Comparison of ENCODE assay signal across 9 mouse cellular contexts in genomic region chr7:25333596-25334307, GRCm38 (mm10). TPM values are rescaled to one million over a fixed set of nuclear protein-coding genes. Genes with fewer than 3 reads are reported as not detected.
DNase-seq lines count a peak whose midpoint lies in the region; ATAC-seq and TF ChIP-seq lines count a peak whose summit lies in the region.
"Had no signal": no experiment of that assay in that cellular context is flagged by ENCODE, and none has a peak within 500 bp of the region (broad histone marks: within the 10 kb centered on the region; RNA-seq: fewer than 3 reads in every experiment).

No protein-coding gene starts in this region.

- TF ChIP-seq CTCF in C2C12 (IDR thresholded peaks at IDR 0.05; ENCODE audit: control insufficient read depth, insufficient read depth, insufficient read length), result peak; percentile 90
- peak; percentile 97 for TF ChIP-seq CTCF in embryonic fibroblast, embryonic 13.5 days (IDR thresholded peaks at IDR 0.05; ENCODE audit: borderline replicate concordance, insufficient read depth, low read length)
- peak; percentile 87 for TF ChIP-seq CTCF in liver, adult 2 months (IDR thresholded peaks at IDR 0.05; ENCODE audit: low read depth, low read length)
- TF ChIP-seq CTCF in stomach, postnatal 0 days (IDR thresholded peaks at IDR 0.05; ENCODE audit: low read depth), result peak; percentile 89

- peaks cover 13% of the 10 kb centered on the region for H3K36me3 ChIP-seq in C2C12 (ENCODE audit: control insufficient read depth, insufficient read depth)
- H3K36me3 ChIP-seq in heart, embryonic 11.5 days (ENCODE audit: control insufficient read depth, insufficient read depth, low read length), result peaks cover 11% of the 10 kb centered on the region
- H3K36me3 ChIP-seq in kidney, embryonic 15.5 days, result peaks cover 75% of the 10 kb centered on the region
- H3K36me3 ChIP-seq in liver, adult 2 months (ENCODE audit: control insufficient read depth, insufficient read depth, low read length), result no peaks in the 10 kb centered on the region
- peaks cover 7% of the 10 kb centered on the region for H3K36me3 ChIP-seq in myocyte (ENCODE audit: control insufficient read depth, insufficient read depth)
- H3K36me3 ChIP-seq in stomach, postnatal 0 days (ENCODE audit: control insufficient read depth, insufficient read depth, low read length), result peaks cover 12% of the 10 kb centered on the region

- no peak overlapping the region for H3K9ac ChIP-seq in heart, embryonic 11.5 days (ENCODE audit: low read depth, low read length)
- no peak overlapping the region for H3K9ac ChIP-seq in kidney, embryonic 15.5 days
- H3K9ac ChIP-seq in liver, adult 2 months (ENCODE audit: low read depth, low read length), result no peak overlapping the region
- no peak overlapping the region for H3K9ac ChIP-seq in stomach, postnatal 0 days (ENCODE audit: low read length)

- H3K4me3 ChIP-seq in C2C12 (ENCODE audit: insufficient read depth, poor library complexity, severe bottlenecking) (no peak overlapping the region), myocyte (no peak overlapping the region)
- no peak overlapping the region for H3K4me3 ChIP-seq in embryonic fibroblast, embryonic 13.5 days (ENCODE audit: insufficient read depth, low read length)
- H3K4me3 ChIP-seq in heart, embryonic 11.5 days (ENCODE audit: low read depth, low read length), result no peak overlapping the region
- no peak overlapping the region for H3K4me3 ChIP-seq in kidney, embryonic 15.5 days (replicated peaks)
- no peak overlapping the region for H3K4me3 ChIP-seq in liver, adult 2 months (ENCODE audit: insufficient read depth, low read depth, low read length)
- H3K4me3 ChIP-seq in stomach, postnatal 0 days (ENCODE audit: low read depth, low read length), result no peak overlapping the region
- H3K4me3 ChIP-seq: erythroblast, embryonic 14.5 days had no signal

- no peak overlapping the region for H3K4me2 ChIP-seq in heart, embryonic 11.5 days
- no peak overlapping the region for H3K4me2 ChIP-seq in kidney, embryonic 15.5 days
- no peak overlapping the region for H3K4me2 ChIP-seq in myocyte (ENCODE audit: low read depth)
- no peak overlapping the region for H3K4me2 ChIP-seq in stomach, postnatal 0 days (replicated peaks; ENCODE audit: low read depth)

- no peaks in the 10 kb centered on the region for H3K9me3 ChIP-seq in heart, embryonic 11.5 days (replicated peaks; ENCODE audit: control insufficient read depth, low read length)
- H3K9me3 ChIP-seq in kidney, embryonic 15.5 days (replicated peaks), result no peaks in the 10 kb centered on the region
- no peaks in the 10 kb centered on the region for H3K9me3 ChIP-seq in stomach, postnatal 0 days (ENCODE audit: control insufficient read depth, low read length)

- WGBS in heart, embryonic 11.5 days (ENCODE audit: insufficient replicate concordance), result 38% methylated on average over 16 of the region's 16 CpGs
- WGBS in kidney, embryonic 15.5 days, result 39% methylated on average over 16 of the region's 16 CpGs
- 50% methylated on average over 16 of the region's 16 CpGs for WGBS in liver, adult 2 months
- 40% methylated on average over 16 of the region's 16 CpGs for WGBS in stomach, postnatal 0 days

- no peaks in the 10 kb centered on the region for H3K27me3 ChIP-seq in C2C12 (ENCODE audit: control insufficient read depth, insufficient read depth, insufficient read length)
- no peaks in the 10 kb centered on the region for H3K27me3 ChIP-seq in heart, embryonic 11.5 days (ENCODE audit: control insufficient read depth, insufficient read depth, low read length)
- no peaks in the 10 kb centered on the region for H3K27me3 ChIP-seq in kidney, embryonic 15.5 days
- no peaks in the 10 kb centered on the region for H3K27me3 ChIP-seq in liver, adult 2 months (ENCODE audit: control insufficient read depth, insufficient read depth, low read length)
- H3K27me3 ChIP-seq in myocyte (ENCODE audit: control insufficient read depth, insufficient read depth, insufficient read length), result no peaks in the 10 kb centered on the region
- H3K27me3 ChIP-seq in stomach, postnatal 0 days (ENCODE audit: control insufficient read depth, insufficient read depth, low read length), result no peaks in the 10 kb centered on the region

- peak; percentile 48; the same call in 1 of the 2 replicates for ATAC-seq in heart, embryonic 11.5 days (replicated peaks; ENCODE audit: insufficient number of reproducible peaks, low FRiP score, low TSS enrichment)
- ATAC-seq in kidney, embryonic 15.5 days (replicated peaks; ENCODE audit: low FRiP score), result peak; percentile 60
- peak; percentile 73 for ATAC-seq in stomach, postnatal 0 days (ENCODE audit: low FRiP score, low TSS enrichment)

- TF ChIP-seq EP300 in stomach, postnatal 0 days (optimal IDR thresholded peaks at IDR 0.05), result no peak

- H3K79me3 ChIP-seq in C2C12 (ENCODE audit: low read depth), result no peaks in the 10 kb centered on the region

- H3ac ChIP-seq in C2C12 (ENCODE audit: control insufficient read depth, insufficient read length, low read depth) (no peak overlapping the region), myocyte (ENCODE audit: control insufficient read depth, insufficient read length) (no peak overlapping the region)

- H3K79me2 ChIP-seq in C2C12 (ENCODE audit: control insufficient read depth, insufficient read depth) (no peaks in the 10 kb centered on the region), myocyte (ENCODE audit: control insufficient read depth, insufficient read depth) (no peaks in the 10 kb centered on the region)
- no peaks in the 10 kb centered on the region for H3K79me2 ChIP-seq in liver, adult 2 months (ENCODE audit: control insufficient read depth, insufficient read depth, low read length)

- H3K4me1 ChIP-seq in embryonic fibroblast, embryonic 13.5 days (ENCODE audit: control insufficient read depth, insufficient read depth, low read length), result no peaks in the 10 kb centered on the region
- H3K4me1 ChIP-seq in heart, embryonic 11.5 days (ENCODE audit: control insufficient read depth, insufficient read depth, low read length), result no peaks in the 10 kb centered on the region
- H3K4me1 ChIP-seq in kidney, embryonic 15.5 days, result no peaks in the 10 kb centered on the region
- H3K4me1 ChIP-seq in liver, adult 2 months (ENCODE audit: control insufficient read depth, insufficient read depth, low read length), result no peaks in the 10 kb centered on the region
- no peaks in the 10 kb centered on the region for H3K4me1 ChIP-seq in stomach, postnatal 0 days (replicated peaks; ENCODE audit: control insufficient read depth, insufficient read depth)

- no peak for TF ChIP-seq POLR2A in embryonic fibroblast, embryonic 13.5 days (IDR thresholded peaks at IDR 0.05; ENCODE audit: low read depth, low read length)
- no peak for TF ChIP-seq POLR2A in liver, adult 2 months (IDR thresholded peaks at IDR 0.05; ENCODE audit: extremely low read depth, insufficient read depth, low read length)
- TF ChIP-seq POLR2A in myocyte (IDR thresholded peaks at IDR 0.05; ENCODE audit: insufficient read length, low read depth), result no peak

- H3K27ac ChIP-seq in embryonic fibroblast, embryonic 13.5 days (ENCODE audit: insufficient read depth, low read length), result no peak overlapping the region
- no peak overlapping the region for H3K27ac ChIP-seq in heart, embryonic 11.5 days (ENCODE audit: low read depth, low read length)
- H3K27ac ChIP-seq in kidney, embryonic 15.5 days, result no peak overlapping the region
- H3K27ac ChIP-seq in liver, adult 2 months (replicated peaks; ENCODE audit: insufficient read depth, low read depth, low read length), result no peak overlapping the region
- no peak overlapping the region for H3K27ac ChIP-seq in stomach, postnatal 0 days (replicated peaks)

- DNase-seq in adrenal gland, postnatal 36 days, result peak; percentile 77 to 80
- peak; percentile 52 for DNase-seq in liver, adult 2 months (ENCODE audit: extremely low read depth, low read depth, low spot score)
- peak; percentile 84 for DNase-seq in stomach, postnatal 0 days (ENCODE audit: low spot score)

RNA-seq across cellular contexts. Expression of gene Megf8, which starts 16.8 kb away (rescaled TPM):
- 31.9 TPM for polyA plus RNA-seq in C2C12 (2012; fragmentation: generic; extraction: Trizol)
- total RNA-seq in adrenal gland, postnatal 36 days (2021), result 10 to 100 TPM; 43.7 to 51.3 TPM
- 32.9 and 38.3 TPM in 2 replicates for polyA plus RNA-seq in embryonic fibroblast, embryonic 13.5 days (2011; ENCODE audit: insufficient read length, low read depth, missing spikeins)
- 6.2 and 6.9 TPM in 2 replicates for polyA plus RNA-seq in heart, embryonic 11.5 days (2014; fragmentation: Nextera tagmentation; extraction: Ambion mirVana)
- 13.3 and 16.4 TPM in 2 replicates for polyA plus RNA-seq in kidney, embryonic 15.5 days (2015; fragmentation: Nextera tagmentation; extraction: Ambion mirVana)
- 1.5 and 2.6 TPM in 2 replicates for total RNA-seq in liver, adult 2 months (2014; rRNA removed)
- 5.1 and 5.4 TPM in 2 replicates for polyA plus RNA-seq in liver, adult 2 months (2012; rRNA removed)
- polyA plus RNA-seq in myocyte (2012; fragmentation: generic; extraction: Trizol), result 41.0 TPM
- 3.3 and 3.6 TPM in 2 replicates for polyA plus RNA-seq in stomach, postnatal 0 days (2015; fragmentation: Nextera tagmentation; extraction: Ambion mirVana)

RNA-seq across cellular contexts. Expression of gene Tmem145, which starts 27.8 kb away (rescaled TPM):
- 0.13 TPM for polyA plus RNA-seq in C2C12 (2012; fragmentation: generic; extraction: Trizol)
- total RNA-seq in adrenal gland, postnatal 36 days (2021), result 1 to 10 TPM; 1.5 to 1.6 TPM
- polyA plus RNA-seq in embryonic fibroblast, embryonic 13.5 days (2011; ENCODE audit: insufficient read length, low read depth, missing spikeins), result not detected in 2 replicates
- polyA plus RNA-seq in heart, embryonic 11.5 days (2014; fragmentation: Nextera tagmentation; extraction: Ambion mirVana), result 0.17 and 0.25 TPM in 2 replicates
- polyA plus RNA-seq in kidney, embryonic 15.5 days (2015; fragmentation: Nextera tagmentation; extraction: Ambion mirVana), result 0.68 and 0.87 TPM in 2 replicates
- not detected in 2 replicates for total RNA-seq in liver, adult 2 months (2014; rRNA removed)
- polyA plus RNA-seq in liver, adult 2 months (2012; rRNA removed), result not detected in 2 replicates
- 0.02 TPM for polyA plus RNA-seq in myocyte (2012; fragmentation: generic; extraction: Trizol)
- polyA plus RNA-seq in stomach, postnatal 0 days (2015; fragmentation: Nextera tagmentation; extraction: Ambion mirVana), result 0.67 and 1.1 TPM in 2 replicates
- polyA plus RNA-seq: erythroblast, embryonic 14.5 days had no signal

RNA-seq across cellular contexts. Expression of gene Prr19, which starts 32.5 kb away (rescaled TPM):
- polyA plus RNA-seq in C2C12 (2012; fragmentation: generic; extraction: Trizol), result not detected
- not detected for total RNA-seq in adrenal gland, postnatal 36 days (2021)
- not detected in 2 replicates for polyA plus RNA-seq in embryonic fibroblast, embryonic 13.5 days (2011; ENCODE audit: insufficient read length, low read depth, missing spikeins)
- polyA plus RNA-seq in heart, embryonic 11.5 days (2014; fragmentation: Nextera tagmentation; extraction: Ambion mirVana), result 0.54 and 0.63 TPM in 2 replicates
- polyA plus RNA-seq in kidney, embryonic 15.5 days (2015; fragmentation: Nextera tagmentation; extraction: Ambion mirVana), result 0.90 and 1.0 TPM in 2 replicates
- not detected in 2 replicates for total RNA-seq in liver, adult 2 months (2014; rRNA removed)
- polyA plus RNA-seq in liver, adult 2 months (2012; rRNA removed), result not detected in 2 replicates
- polyA plus RNA-seq in myocyte (2012; fragmentation: generic; extraction: Trizol), result not detected
- 0.07 TPM in 1 of 2 replicates, not detected in the other for polyA plus RNA-seq in stomach, postnatal 0 days (2015; fragmentation: Nextera tagmentation; extraction: Ambion mirVana)
- polyA plus RNA-seq: erythroblast, embryonic 14.5 days had no signal

RNA-seq across cellular contexts. Expression of gene Cnfn, which starts 35.8 kb away (rescaled TPM):
- polyA plus RNA-seq in C2C12 (2012; fragmentation: generic; extraction: Trizol) (0.08 TPM), myocyte (2012; fragmentation: generic; extraction: Trizol) (not detected)
- not detected for total RNA-seq in adrenal gland, postnatal 36 days (2021)
- not detected in 2 replicates for polyA plus RNA-seq in embryonic fibroblast, embryonic 13.5 days (2011; ENCODE audit: insufficient read length, low read depth, missing spikeins)
- polyA plus RNA-seq in heart, embryonic 11.5 days (2014; fragmentation: Nextera tagmentation; extraction: Ambion mirVana), result not detected in 2 replicates
- 2.7 and 4.8 TPM in 2 replicates for polyA plus RNA-seq in kidney, embryonic 15.5 days (2015; fragmentation: Nextera tagmentation; extraction: Ambion mirVana)
- total RNA-seq in liver, adult 2 months (2014; rRNA removed), result not detected in 2 replicates
- polyA plus RNA-seq in liver, adult 2 months (2012; rRNA removed), result not detected in 2 replicates
- polyA plus RNA-seq in stomach, postnatal 0 days (2015; fragmentation: Nextera tagmentation; extraction: Ambion mirVana), result 4,615 and 4,883 TPM in 2 replicates
- polyA plus RNA-seq: erythroblast, embryonic 14.5 days had no signal

RNA-seq across cellular contexts. Expression of gene Pafah1b3, which starts 36.0 kb away (rescaled TPM):
- 90.8 TPM for polyA plus RNA-seq in C2C12 (2012; fragmentation: generic; extraction: Trizol)
- 10 to 100 TPM; 32.7 to 34.0 TPM for total RNA-seq in adrenal gland, postnatal 36 days (2021)
- 46.2 and 48.8 TPM in 2 replicates for polyA plus RNA-seq in embryonic fibroblast, embryonic 13.5 days (2011; ENCODE audit: insufficient read length, low read depth, missing spikeins)
- polyA plus RNA-seq in heart, embryonic 11.5 days (2014; fragmentation: Nextera tagmentation; extraction: Ambion mirVana), result 141 and 158 TPM in 2 replicates
- polyA plus RNA-seq in kidney, embryonic 15.5 days (2015; fragmentation: Nextera tagmentation; extraction: Ambion mirVana), result 181 and 191 TPM in 2 replicates
- total RNA-seq in liver, adult 2 months (2014; rRNA removed), result 3.7 and 6.0 TPM in 2 replicates
- 8.4 and 10.0 TPM in 2 replicates for polyA plus RNA-seq in liver, adult 2 months (2012; rRNA removed)
- polyA plus RNA-seq in myocyte (2012; fragmentation: generic; extraction: Trizol), result 54.0 TPM
- 125 and 126 TPM in 2 replicates for polyA plus RNA-seq in stomach, postnatal 0 days (2015; fragmentation: Nextera tagmentation; extraction: Ambion mirVana)
